Mouse (Mus musculus): ENCODE results near the gene Spata21.

The Spata21 gene

GRCm38 (mm10) chr4:141076761-141077506, 11.2 kb upstream of the Spata21 start:
- no peak for DNase-seq

GRCm38 (mm10) chr4:141077681-141078509, 10.2 kb upstream of the Spata21 start, which contains the start of gene Necap2:
Gene Necap2 (minus strand): TSS chr4:141078357.
- DNase-seq: peak; percentile 97

GRCm38 (mm10) chr4:141078510-141079137, 9.5 kb upstream of the Spata21 start:
- DNase-seq: no peak

GRCm38 (mm10) chr4:141086862-141087261, 1.3 kb upstream of the Spata21 start:
- DNase-seq: no peak

- DNase-seq: no peak
These were observed 581 bp downstream of the Spata21 start for GRCm38 (mm10) chr4:141088714-141089113.

GRCm38 (mm10) chr4:141095016-141095415, 6.9 kb downstream of the Spata21 start:
- peak; percentile 34 for DNase-seq

- DNase-seq: no peak
These were observed 8.6 kb downstream of the Spata21 start for GRCm38 (mm10) chr4:141096710-141097109.

- DNase-seq: no peak
These were observed 10.8 kb downstream of the Spata21 start for GRCm38 (mm10) chr4:141098935-141099334.

- no peak for DNase-seq
These were observed 11.8 kb downstream of the Spata21 start for GRCm38 (mm10) chr4:141099956-141100355.

- DNase-seq: no peak
These were observed 13.2 kb downstream of the Spata21 start for GRCm38 (mm10) chr4:141101291-141101690.

GRCm38 (mm10) chr4:141101855-141102254, 13.7 kb downstream of the Spata21 start:
- peak; percentile 50 for DNase-seq

GRCm38 (mm10) chr4:141106526-141107183, 18.5 kb downstream of the Spata21 start:
- no peak for DNase-seq

- DNase-seq: no peak
These were observed 20.1 kb downstream of the Spata21 start for GRCm38 (mm10) chr4:141108196-141108732.

- DNase-seq: peak; percentile 32
These were observed 25.7 kb downstream of the Spata21 start for GRCm38 (mm10) chr4:141113831-141114230.

GRCm38 (mm10) chr4:141114521-141114981, 26.4 kb downstream of the Spata21 start:
- peak; percentile 22 for DNase-seq

GRCm38 (mm10) chr4:141115398-141115797, 27.3 kb downstream of the Spata21 start:
- DNase-seq: no peak

GRCm38 (mm10) chr4:141118691-141119090, 30.6 kb downstream of the Spata21 start:
- no peak for DNase-seq

GRCm38 (mm10) chr4:141120700-141121099, 32.6 kb downstream of the Spata21 start:
- peak; percentile 81 for DNase-seq

GRCm38 (mm10) chr4:141122663-141123062, 34.5 kb downstream of the Spata21 start:
- no peak for DNase-seq

- no peak for DNase-seq
These were observed 34.9 kb downstream of the Spata21 start for GRCm38 (mm10) chr4:141123065-141123464.

- DNase-seq: no peak
These were observed 41.1 kb downstream of the Spata21 start for GRCm38 (mm10) chr4:141129190-141129710.

- no peak for DNase-seq
These were observed 42.7 kb downstream of the Spata21 start for GRCm38 (mm10) chr4:141130704-141131342.

All from kidney, postnatal 10 days (tissue).